In the genomic region with DNA sequence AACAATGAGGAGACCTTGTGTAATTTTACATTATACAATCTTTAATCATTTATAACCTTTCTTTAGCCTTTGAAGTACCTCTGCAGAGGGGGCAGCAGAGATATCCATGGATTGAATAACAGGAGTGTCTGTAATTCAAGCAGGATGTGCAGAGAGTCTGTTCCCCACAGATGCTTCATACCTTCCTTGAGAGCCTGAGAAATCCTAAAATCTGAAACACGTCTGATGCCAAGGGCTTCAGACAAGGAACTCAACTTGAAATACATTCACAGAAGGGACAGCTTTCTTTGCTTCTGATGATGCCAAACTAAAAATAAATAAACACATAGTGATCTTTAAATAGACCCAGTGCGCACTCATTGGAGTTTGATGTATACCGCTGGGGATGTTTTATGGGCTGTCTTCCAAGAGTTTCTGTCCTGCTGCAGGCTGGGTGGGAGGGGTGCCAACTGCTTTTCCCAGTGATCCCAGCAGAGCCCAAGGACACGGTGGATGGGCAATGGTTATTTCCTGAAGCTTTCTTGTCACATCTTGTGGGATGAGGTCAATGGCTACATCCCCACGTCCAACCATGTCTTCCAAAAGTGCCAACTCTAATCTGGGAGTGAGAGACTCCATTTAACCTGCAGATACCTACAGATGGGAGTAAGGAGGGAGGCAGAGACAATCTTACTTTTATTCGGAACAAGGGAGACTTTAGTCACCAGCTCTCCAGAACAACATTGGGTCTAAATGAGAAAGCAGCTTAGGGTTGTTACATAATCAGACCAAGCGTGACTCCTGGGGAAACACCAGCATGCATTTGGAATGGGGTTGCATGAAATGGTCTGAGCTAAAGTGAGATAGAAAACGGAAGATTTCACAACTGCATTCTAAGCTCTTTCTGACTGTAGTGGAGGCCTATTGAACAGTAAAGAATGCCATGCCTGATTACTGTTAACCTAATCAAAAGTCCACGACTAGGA, we compare ENCODE assay signal across 10 mouse cellular contexts.
DNase-seq lines count a peak whose midpoint lies in the region; ATAC-seq lines count a peak whose summit lies in the region.
"Had no signal": no experiment of that assay in that cellular context is flagged by ENCODE, and none has a peak within 500 bp of the region (broad histone marks: within the 10 kb centered on the region; RNA-seq: fewer than 3 reads in every experiment).

No protein-coding gene starts in this region.

- no peak overlapping the region for H3K27ac ChIP-seq in liver, embryonic 12.5 days
- H3K27ac ChIP-seq: limb, embryonic 10.5 days; stomach, postnatal 0 days had no signal

- peak; percentile 47 to 54 for DNase-seq in cerebellum, postnatal 10 days
- peak; percentile 18 to 31 for DNase-seq in left cerebral cortex, adult 18-20 months (ENCODE audit: low spot score in 2 of 2)
- no peak for DNase-seq in left cerebral cortex, adult 11 months (ENCODE audit: low spot score)
- peak; percentile 34 for DNase-seq in adipocyte (ENCODE audit: low spot score)
- peak; percentile 24 to 44 for DNase-seq in left cerebral cortex, postnatal 14 days (ENCODE audit: low spot score in 2 of 2)
- no peak for DNase-seq in thymus, postnatal 0 days (ENCODE audit: low spot score)

- WGBS in liver, embryonic 12.5 days (ENCODE audit: insufficient replicate concordance): 68% methylated on average over 9 of the region's 9 CpGs

- intact Hi-C loops in left cerebral cortex, postnatal 14 days (cut with DNase I): no loop called here

- no peak for ATAC-seq in cerebellum, adult (ENCODE audit: insufficient number of reproducible peaks, low FRiP score, low TSS enrichment)
- no peak for ATAC-seq in liver, embryonic 12.5 days

- H3K36me3 ChIP-seq in liver, embryonic 12.5 days: no peaks in the 10 kb centered on the region
- H3K36me3 ChIP-seq: limb, embryonic 10.5 days had no signal

- H3K9ac ChIP-seq in liver, embryonic 12.5 days: no peak overlapping the region

- H3K4me1 ChIP-seq in liver, embryonic 12.5 days: peaks cover 12% of the 10 kb centered on the region
- H3K4me1 ChIP-seq: limb, embryonic 10.5 days had no signal

- no peak overlapping the region for H3K4me3 ChIP-seq in liver, embryonic 12.5 days
- H3K4me3 ChIP-seq: limb, embryonic 10.5 days had no signal

- H3K27me3 ChIP-seq in liver, embryonic 12.5 days (replicated peaks): no peaks in the 10 kb centered on the region

- no peaks in the 10 kb centered on the region for H3K9me3 ChIP-seq in liver, embryonic 12.5 days (replicated peaks)
- H3K9me3 ChIP-seq: limb, embryonic 10.5 days had no signal

- H3K4me2 ChIP-seq in liver, embryonic 12.5 days: no peak overlapping the region

Comparison
In these comparisons a context has a peak if more than half of its experiments do, and no peak if none do; other contexts are left out.
1. DNase-seq: peak in cerebellum, postnatal 10 days (2 of 2), left cerebral cortex, adult 18-20 months (2 of 2), adipocyte (single experiment) and left cerebral cortex, postnatal 14 days (2 of 2); none in left cerebral cortex, adult 11 months (single experiment) and thymus, postnatal 0 days (single experiment).